Mouse (Mus musculus): Measurements from ENCODE around the gene Tpcn1. TPM values are rescaled to one million over a fixed set of nuclear protein-coding genes. Genes with fewer than 3 reads are reported as not detected.
A peak's percentile ranks its signal among the peaks of the same experiment; 100 is the strongest.

Tpcn1 gene
- polyA plus RNA-seq, 1 experiment = 40.0 TPM

DNA sequence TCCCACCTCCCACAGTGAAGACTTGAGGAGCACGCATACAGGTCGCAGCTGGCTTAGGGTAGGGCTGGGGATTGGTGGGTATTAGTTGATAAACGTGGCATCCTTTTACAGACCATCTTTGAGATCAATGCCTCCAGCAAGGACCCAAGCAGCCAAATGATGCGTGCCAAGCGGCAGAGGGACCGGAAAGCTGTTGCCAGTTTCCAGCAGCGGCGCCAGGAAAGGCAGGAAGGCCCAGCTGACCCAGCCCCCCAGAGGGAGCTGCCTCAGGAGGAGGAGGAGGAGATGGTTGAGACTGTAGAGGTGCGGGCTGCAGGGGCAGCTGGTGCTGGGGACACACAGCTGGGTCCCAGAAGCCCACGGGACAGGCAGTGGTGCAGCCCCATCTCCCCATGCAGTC is 36.0 kb upstream of the Tpcn1 start:
- no peak for TF ChIP-seq POLR2A (IDR thresholded peaks at IDR 0.05; ENCODE audit: extremely low read depth, insufficient read depth, low read length)
- TF ChIP-seq CTCF (IDR thresholded peaks at IDR 0.05; ENCODE audit: extremely low read depth, insufficient read depth, low read length) = no peak
- H3K4me3 ChIP-seq (ENCODE audit: insufficient read depth, low read length) = no peak overlapping the region
- H3K4me1 ChIP-seq (ENCODE audit: control insufficient read depth, insufficient read depth, low read length) = peaks cover 3% of the 10 kb centered on the region; the same call in 1 of the 2 replicates
- no peak overlapping the region for H3K27ac ChIP-seq (ENCODE audit: insufficient read depth, low read length)

DNA sequence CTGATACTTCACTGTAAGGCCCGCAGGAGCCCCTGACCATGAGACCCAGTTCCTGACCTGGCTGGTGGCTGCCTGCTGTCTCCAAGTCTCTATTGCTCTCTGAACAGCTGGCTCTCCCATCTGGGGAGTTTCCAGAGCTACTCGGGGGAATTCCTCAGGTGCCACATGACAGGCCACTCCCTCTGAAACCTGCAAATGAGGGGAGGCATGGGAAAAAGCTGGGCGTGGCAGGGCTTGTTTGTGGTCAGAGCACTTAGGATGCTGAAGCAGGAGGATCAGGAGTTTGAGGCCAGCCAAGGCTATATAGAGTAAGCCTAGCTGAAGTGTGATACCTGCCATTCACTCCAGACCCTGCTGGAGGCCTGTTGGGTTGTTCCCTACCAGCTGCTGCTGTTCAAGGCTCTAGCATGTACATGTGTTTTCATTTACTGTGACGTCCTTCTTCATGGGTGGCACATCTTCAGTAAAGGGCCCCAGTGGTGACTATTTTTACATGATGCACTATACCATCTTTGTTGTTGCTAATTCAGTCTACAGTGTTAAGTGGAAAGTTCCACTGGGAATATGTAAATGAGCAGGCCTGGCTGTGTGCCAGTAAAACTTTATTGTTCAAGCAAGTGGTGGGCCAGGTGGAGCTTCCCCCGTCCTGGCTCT is 33.9 kb upstream of the Tpcn1 start:
- Histone ChIP-seq H3K4me1 (ENCODE audit: control insufficient read depth, insufficient read depth, low read length) (peaks cover 3% of the 10 kb centered on the region; the same call in 1 of the 2 replicates), H3K27ac (ENCODE audit: insufficient read depth, low read length) (no peak overlapping the region), H3K4me3 (ENCODE audit: insufficient read depth, low read length) (no peak overlapping the region)
- TF ChIP-seq POLR2A (IDR thresholded peaks at IDR 0.05; ENCODE audit: extremely low read depth, insufficient read depth, low read length) = no peak
- no peak for TF ChIP-seq CTCF (IDR thresholded peaks at IDR 0.05; ENCODE audit: extremely low read depth, insufficient read depth, low read length)

DNA sequence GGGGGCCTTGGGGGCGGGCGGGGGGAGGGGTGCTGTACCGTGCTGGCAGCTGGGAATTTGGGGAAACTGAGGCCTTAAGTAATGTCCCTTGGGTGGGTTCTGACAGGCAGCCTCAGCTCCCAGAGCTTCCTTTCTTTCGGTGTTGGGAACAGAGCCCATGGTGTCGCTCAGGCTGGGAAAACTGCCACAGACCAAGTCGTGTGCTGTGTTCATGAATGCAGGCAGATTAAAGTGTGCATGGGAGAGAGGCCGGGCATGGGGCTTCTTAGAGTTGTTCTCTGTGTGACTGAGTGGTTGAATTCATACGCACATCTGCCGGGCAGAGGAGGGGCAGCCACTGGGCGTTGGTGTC is 33.3 kb upstream of the Tpcn1 start:
- no peak overlapping the region for H3K27ac ChIP-seq (ENCODE audit: insufficient read depth, low read length)
- TF ChIP-seq POLR2A (IDR thresholded peaks at IDR 0.05; ENCODE audit: extremely low read depth, insufficient read depth, low read length) = no peak
- H3K4me3 ChIP-seq (ENCODE audit: insufficient read depth, low read length) = no peak overlapping the region
- H3K4me1 ChIP-seq (ENCODE audit: control insufficient read depth, insufficient read depth, low read length) = peaks cover 3% of the 10 kb centered on the region; the same call in 1 of the 2 replicates

DNA sequence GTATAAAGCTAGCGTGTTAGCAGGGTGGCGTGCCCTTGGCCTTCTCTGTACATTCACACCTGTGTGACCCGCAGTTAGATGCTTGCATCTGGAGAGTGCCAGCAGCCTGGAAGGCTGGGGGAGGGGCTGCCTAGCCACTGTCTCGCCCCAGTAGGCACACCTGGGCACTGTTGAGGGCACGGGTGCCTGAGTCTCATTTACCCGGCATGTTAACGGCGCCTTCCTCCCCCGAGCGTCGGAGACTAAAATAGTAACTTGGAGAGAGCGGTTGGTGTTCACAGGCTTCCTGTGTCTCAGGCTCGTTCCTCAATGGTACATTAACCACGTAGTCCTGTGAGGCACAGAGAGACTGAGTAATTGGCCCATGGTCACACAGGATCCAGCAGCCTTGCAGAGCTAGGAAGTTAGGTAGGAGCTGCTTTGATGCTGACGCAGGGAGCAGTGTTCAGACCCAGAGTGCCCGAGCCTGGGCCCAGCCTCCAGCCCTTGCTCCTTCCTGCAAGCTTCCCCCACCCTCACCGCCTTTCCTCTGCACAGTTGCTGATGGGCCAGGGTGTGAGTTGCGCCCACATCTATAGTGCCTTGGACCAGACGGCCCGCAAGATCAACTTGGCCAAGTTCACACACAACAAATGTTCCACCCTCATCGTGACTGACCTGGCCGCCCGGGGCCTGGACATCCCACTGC is 32.7 kb upstream of the Tpcn1 start:
- H3K27ac ChIP-seq (ENCODE audit: insufficient read depth, low read length) = no peak overlapping the region
- TF ChIP-seq CTCF (IDR thresholded peaks at IDR 0.05; ENCODE audit: extremely low read depth, insufficient read depth, low read length) = no peak
- TF ChIP-seq POLR2A (IDR thresholded peaks at IDR 0.05; ENCODE audit: extremely low read depth, insufficient read depth, low read length) = no peak
- H3K4me1 ChIP-seq (ENCODE audit: control insufficient read depth, insufficient read depth, low read length) = peaks cover 3% of the 10 kb centered on the region; the same call in 1 of the 2 replicates
- no peak overlapping the region for H3K4me3 ChIP-seq (ENCODE audit: insufficient read depth, low read length)

DNA sequence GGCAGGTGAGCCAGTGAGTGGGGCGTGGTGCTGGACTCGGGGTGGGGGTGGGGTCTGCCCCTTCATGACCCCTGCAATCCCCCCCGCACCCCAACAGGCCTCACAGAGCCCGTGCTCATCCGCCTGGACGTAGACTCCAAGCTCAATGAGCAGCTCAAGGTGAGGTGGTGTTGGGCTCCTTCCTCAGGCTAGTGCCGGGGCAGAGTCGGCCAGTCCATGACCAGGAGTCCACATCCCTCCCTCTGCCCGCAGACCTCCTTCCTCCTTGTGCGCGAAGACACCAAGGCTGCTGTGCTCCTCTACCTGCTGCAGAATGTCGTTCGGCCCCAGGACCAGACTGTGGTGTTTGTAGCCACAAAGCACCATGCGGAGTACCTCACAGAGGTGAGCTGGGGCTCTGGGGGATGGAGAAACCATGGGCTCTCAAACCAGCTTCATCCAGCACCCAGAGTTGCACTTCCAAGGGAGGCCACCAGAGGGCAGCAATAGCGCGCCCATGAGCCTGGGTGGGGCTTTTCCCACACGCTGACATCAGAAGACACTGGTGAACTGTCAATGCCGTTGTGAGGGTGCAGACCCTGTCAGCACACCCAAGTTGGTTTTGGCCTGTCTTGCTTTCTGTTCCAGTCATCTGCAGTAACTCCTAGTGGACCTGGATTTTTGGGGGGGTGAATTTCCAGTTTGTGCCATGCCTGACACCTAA is 32.1 kb upstream of the Tpcn1 start:
- H3K27ac ChIP-seq (ENCODE audit: insufficient read depth, low read length) = no peak overlapping the region
- H3K4me1 ChIP-seq (ENCODE audit: control insufficient read depth, insufficient read depth, low read length) = peaks cover 3% of the 10 kb centered on the region; the same call in 1 of the 2 replicates
- TF ChIP-seq CTCF (IDR thresholded peaks at IDR 0.05; ENCODE audit: extremely low read depth, insufficient read depth, low read length) (peak; percentile 95), POLR2A (IDR thresholded peaks at IDR 0.05; ENCODE audit: extremely low read depth, insufficient read depth, low read length) (no peak)
- H3K4me3 ChIP-seq (ENCODE audit: insufficient read depth, low read length) = no peak overlapping the region

DNA sequence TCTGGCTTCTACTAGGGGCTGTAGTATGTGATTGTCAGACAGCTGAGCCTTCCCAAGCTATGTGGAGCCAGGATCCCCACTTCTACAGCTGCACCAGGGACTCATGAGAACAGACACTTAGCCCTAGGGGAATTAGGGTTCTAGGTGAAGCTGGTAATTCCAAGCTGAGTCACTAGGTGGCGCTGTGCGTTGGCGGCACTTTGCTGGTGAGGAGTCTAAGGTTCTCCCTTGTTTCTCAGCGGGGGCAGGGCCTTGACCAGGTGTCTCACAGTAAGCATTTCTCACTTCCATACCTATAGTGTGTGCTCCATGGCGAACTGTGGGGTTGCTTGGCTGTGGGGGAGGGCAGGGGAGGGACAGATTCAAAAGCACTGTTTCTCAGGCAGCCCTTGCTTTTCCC is 30.7 kb upstream of the Tpcn1 start:
- TF ChIP-seq POLR2A (IDR thresholded peaks at IDR 0.05; ENCODE audit: extremely low read depth, insufficient read depth, low read length) (no peak), CTCF (IDR thresholded peaks at IDR 0.05; ENCODE audit: extremely low read depth, insufficient read depth, low read length) (peak; percentile 98)
- no peak overlapping the region for H3K27ac ChIP-seq (ENCODE audit: insufficient read depth, low read length)
- H3K4me3 ChIP-seq (ENCODE audit: insufficient read depth, low read length) = no peak overlapping the region
- peaks cover 3% of the 10 kb centered on the region; the same call in 1 of the 2 replicates for H3K4me1 ChIP-seq (ENCODE audit: control insufficient read depth, insufficient read depth, low read length)

DNA sequence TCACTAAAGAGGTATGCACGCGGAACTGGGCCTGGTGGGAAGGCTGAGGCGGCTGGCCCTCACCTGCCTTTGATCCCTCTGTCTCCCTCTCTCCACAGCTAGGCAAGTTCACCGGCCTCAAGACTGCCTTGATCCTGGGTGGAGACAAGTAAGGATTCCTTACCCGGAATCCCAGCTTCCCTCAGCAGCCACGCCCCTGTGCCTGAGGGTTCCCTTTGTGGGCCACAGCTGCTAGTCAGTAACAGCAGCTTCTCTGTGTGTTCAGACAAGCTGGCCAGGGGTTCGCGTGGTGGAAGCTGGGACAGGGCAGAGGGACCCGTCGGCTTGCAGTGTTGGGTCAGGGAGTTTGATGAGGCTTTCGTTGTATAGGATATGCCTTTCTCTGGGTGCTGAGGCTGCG is 30.3 kb upstream of the Tpcn1 start:
- H3K4me1 ChIP-seq (ENCODE audit: control insufficient read depth, insufficient read depth, low read length) = peaks cover 3% of the 10 kb centered on the region; the same call in 1 of the 2 replicates
- TF ChIP-seq POLR2A (IDR thresholded peaks at IDR 0.05; ENCODE audit: extremely low read depth, insufficient read depth, low read length) = no peak
- no peak for TF ChIP-seq CTCF (IDR thresholded peaks at IDR 0.05; ENCODE audit: extremely low read depth, insufficient read depth, low read length)

DNA sequence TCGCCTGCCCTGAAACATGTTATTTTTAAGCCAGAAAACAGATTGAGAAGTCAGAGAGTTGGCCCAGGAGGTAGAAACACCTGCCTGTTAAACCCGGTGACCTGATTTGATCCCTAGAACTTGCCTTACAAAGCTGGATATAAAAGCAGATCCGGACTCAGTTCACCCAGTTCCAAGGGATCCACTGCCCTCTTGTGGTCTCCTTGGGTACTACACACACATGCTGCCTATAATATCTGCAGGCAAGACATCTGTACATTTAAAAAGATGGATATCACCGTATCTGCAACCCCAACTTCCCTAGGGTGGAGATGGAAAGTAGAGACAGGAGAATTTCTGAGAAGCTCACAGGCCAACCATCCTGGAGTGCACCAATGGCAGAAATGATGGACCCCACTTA is 27.4 kb upstream of the Tpcn1 start:
- TF ChIP-seq CTCF (IDR thresholded peaks at IDR 0.05; ENCODE audit: extremely low read depth, insufficient read depth, low read length) (peak; percentile 32; the same call in 1 of the 2 replicates), POLR2A (IDR thresholded peaks at IDR 0.05; ENCODE audit: extremely low read depth, insufficient read depth, low read length) (no peak)
- Histone ChIP-seq H3K4me3 (ENCODE audit: insufficient read depth, low read length) (no peak overlapping the region), H3K4me1 (ENCODE audit: control insufficient read depth, insufficient read depth, low read length) (peaks cover 1% of the 10 kb centered on the region; the same call in 1 of the 2 replicates), H3K27ac (ENCODE audit: insufficient read depth, low read length) (no peak overlapping the region)

More for the DNA sequence above, 30.3 kb upstream of the Tpcn1 start:
- Histone ChIP-seq H3K27ac (ENCODE audit: insufficient read depth, low read length) (no peak overlapping the region), H3K4me3 (ENCODE audit: insufficient read depth, low read length) (no peak overlapping the region)

DNA sequence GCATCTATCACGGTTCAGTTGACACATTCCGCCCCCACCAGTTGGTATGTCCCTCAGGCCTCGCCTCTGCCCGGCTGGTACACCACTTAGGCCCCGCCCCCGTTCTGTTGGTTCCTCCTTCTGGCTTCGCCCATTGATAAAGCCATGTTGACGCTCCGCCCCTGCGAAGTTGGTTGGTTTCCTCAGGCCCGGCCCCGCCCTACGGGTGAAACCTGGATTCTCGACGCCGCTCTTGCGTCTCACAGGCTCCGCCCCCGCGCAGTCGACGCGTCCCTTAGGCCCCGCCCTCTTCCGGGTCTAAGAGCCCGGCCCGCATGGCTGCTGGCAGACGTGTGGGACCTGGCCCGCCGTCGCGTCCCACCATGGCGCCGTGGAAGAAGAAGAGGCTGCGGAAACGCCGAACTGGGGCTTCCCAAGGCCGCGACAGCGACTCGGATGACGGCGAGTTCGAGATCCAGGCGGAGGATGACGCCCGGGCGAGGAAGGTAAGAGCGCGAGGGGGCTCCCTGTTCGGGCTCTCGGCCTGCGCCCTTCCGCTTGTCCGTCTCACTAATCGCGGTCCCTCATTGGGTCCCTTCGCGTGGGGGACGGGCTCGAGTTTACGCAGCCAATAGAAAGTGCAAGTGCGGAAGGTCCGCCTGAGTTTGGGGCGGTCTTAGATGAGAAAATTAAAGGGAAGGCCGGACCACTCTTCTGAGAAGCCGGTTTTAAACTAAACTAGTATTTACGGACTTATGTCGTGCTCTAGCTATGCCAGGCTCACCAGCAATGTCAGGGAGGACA is 24.5 kb upstream of the Tpcn1 start:
- H3K4me1 ChIP-seq (ENCODE audit: control insufficient read depth, insufficient read depth, low read length) = peaks cover 2% of the 10 kb centered on the region; the same call in 1 of the 2 replicates
- peak overlapping the region; percentile 46 for H3K4me3 ChIP-seq (ENCODE audit: insufficient read depth, low read length)
- TF ChIP-seq POLR2A (IDR thresholded peaks at IDR 0.05; ENCODE audit: extremely low read depth, insufficient read depth, low read length) = peak; percentile 58; the same call in 1 of the 2 replicates
- TF ChIP-seq CTCF (IDR thresholded peaks at IDR 0.05; ENCODE audit: extremely low read depth, insufficient read depth, low read length) = no peak
- H3K27ac ChIP-seq (ENCODE audit: insufficient read depth, low read length) = peak overlapping the region; percentile 95
